Mouse (Mus musculus) MEL (cell line): ENCODE measurements around the gene Arap2.

Source experiments
- BHLHE40 ChIP-seq: IDR thresholded peaks from 2 replicates; pipeline ENCODE4 v1.6.1; 2012; ENCODE audit warnings: low read depth, mild to moderate bottlenecking, inconsistent platforms, low read length, improper control_type of control experiment, borderline replicate concordance
- CTCF ChIP-seq, 3 experiments: IDR thresholded peaks in 2 of 3; conservative IDR thresholded peaks in 1 of 3; 2 replicates each; pipeline ENCODE4 v1.5.1; 2011 to 2012; ENCODE audit warnings: low read length in 3 of 3, low read depth in 2 of 3, mild to moderate bottlenecking in 2 of 3, improper control_type of control experiment in 1 of 3, inconsistent platforms in 1 of 3, mixed read lengths in 1 of 3, moderate library complexity in 1 of 3; ENCODE audit not compliant: control insufficient read depth in 1 of 3, insufficient read depth in 1 of 3, poor library complexity in 1 of 3, severe bottlenecking in 1 of 3
- EP300 ChIP-seq, 2 experiments: IDR thresholded peaks; 2 replicates each; pipeline ENCODE4 v1.6.1; 2011; ENCODE audit warnings: improper control_type of control experiment in 2 of 2, low read length in 2 of 2, low read depth in 1 of 2, mild to moderate bottlenecking in 1 of 2
- KAT2A ChIP-seq: conservative IDR thresholded peaks from 2 replicates; pipeline ENCODE4 v1.6.1; 2012; ENCODE audit warnings: low read depth, low read length, improper control_type of control experiment, inconsistent platforms
- POLR2AphosphoS5 ChIP-seq: IDR thresholded peaks from 2 replicates; pipeline ENCODE4 v1.6.1; 2012; ENCODE audit warnings: low read depth, borderline replicate concordance, mild to moderate bottlenecking, inconsistent platforms, low read length, moderate library complexity, mixed read lengths
- TAL1 ChIP-seq: IDR thresholded peaks from 2 replicates; pipeline ENCODE4 v1.6.1; 2012; ENCODE audit warnings: mild to moderate bottlenecking, inconsistent platforms, low read length, moderate library complexity, mixed read lengths
- TBP ChIP-seq: IDR thresholded peaks from 2 replicates; pipeline ENCODE4 v1.8.0; 2011; ENCODE audit warnings: low read depth, low read length, improper control_type of control experiment
- USF1 ChIP-seq: IDR thresholded peaks from 2 replicates; pipeline ENCODE4 v1.6.1; 2014; ENCODE audit warnings: low read depth, mild to moderate bottlenecking, inconsistent platforms, low read length, improper control_type of control experiment, moderate library complexity
- ZC3H11A ChIP-seq: IDR thresholded peaks from 2 replicates; pipeline ENCODE4 v1.6.1; 2012; ENCODE audit warnings: low read depth, mild to moderate bottlenecking, inconsistent platforms, low read length, improper control_type of control experiment
- ZMIZ1 ChIP-seq: IDR thresholded peaks from 2 replicates; pipeline ENCODE4 v1.6.1; 2012; ENCODE audit warnings: low read depth, mild to moderate bottlenecking, inconsistent platforms, low read length, improper control_type of control experiment, moderate library complexity

DNA sequence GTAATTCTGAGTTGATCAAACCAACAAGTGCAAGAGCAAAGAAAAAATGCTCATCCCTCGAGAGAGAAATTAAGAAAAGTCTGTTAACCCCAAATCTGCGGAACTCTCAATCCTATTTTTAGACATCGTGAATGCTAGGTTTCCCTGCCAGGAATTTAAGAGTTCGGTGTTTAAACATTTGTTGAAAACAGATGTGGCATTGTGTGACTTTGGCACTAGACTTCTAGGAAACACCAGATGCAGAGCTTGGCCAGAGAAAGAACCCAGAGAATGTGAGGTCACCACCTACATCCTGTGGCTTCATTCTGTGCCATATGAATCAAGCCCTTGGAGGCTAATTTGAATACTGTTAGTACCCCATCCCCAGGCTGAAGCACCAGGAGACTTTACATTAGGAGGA lies 76.0 kb downstream of the Arap2 start:
- no peak for TF ChIP-seq ZC3H11A
- no peak for TF ChIP-seq USF1
- TF ChIP-seq CTCF (IDR thresholded peaks at IDR 0.05 in 2 of 3, conservative IDR thresholded peaks at IDR 0.05 in 1 of 3; ENCODE audit: control insufficient read depth in 1 of 3, insufficient read depth in 1 of 3, low read depth in 2 of 3, low read length in 3 of 3, poor library complexity in 1 of 3, severe bottlenecking in 1 of 3) = no peak
- TF ChIP-seq ZMIZ1 = no peak
- no peak for TF ChIP-seq KAT2A
- TF ChIP-seq POLR2AphosphoS5 = no peak
- TF ChIP-seq TAL1 = no peak
- TF ChIP-seq EP300 (IDR thresholded peaks at IDR 0.05; ENCODE audit: low read depth in 1 of 2, low read length in 2 of 2) = no peak
- TF ChIP-seq BHLHE40 = no peak
- TF ChIP-seq TBP = no peak
